In genomic region chr19:3324931-3325711, GRCm38 (mm10) we compare ENCODE assay signal across 8 mouse cellular contexts. TPM values are rescaled to one million over a fixed set of nuclear protein-coding genes. Genes with fewer than 3 reads are reported as not detected.
DNase-seq lines count a peak whose midpoint lies in the region; ATAC-seq and TF ChIP-seq lines count a peak whose summit lies in the region.

No protein-coding gene starts in this region.

- peaks cover 44% of the 10 kb centered on the region for H3K4me1 ChIP-seq in embryonic facial prominence, embryonic 10.5 days
- peaks cover 21% of the 10 kb centered on the region for H3K4me1 ChIP-seq in limb, embryonic 14.5 days (ENCODE audit: control insufficient read depth, insufficient read depth, low read length)
- peaks cover 32% of the 10 kb centered on the region for H3K4me1 ChIP-seq in midbrain, embryonic 16.5 days (ENCODE audit: control insufficient read depth, insufficient read depth, low read length)

- H3K4me2 ChIP-seq in limb, embryonic 14.5 days (replicated peaks; ENCODE audit: low read depth, low read length, severe bottlenecking) = peak overlapping the region; percentile 99
- H3K4me2 ChIP-seq in midbrain, embryonic 16.5 days (ENCODE audit: low read length) = peak overlapping the region; percentile 89

- WGBS in embryonic facial prominence, embryonic 10.5 days = under 1% methylated on average over 59 of the region's 59 CpGs
- WGBS in limb, embryonic 14.5 days = under 1% methylated on average over 59 of the region's 59 CpGs
- under 1% methylated on average over 59 of the region's 59 CpGs for WGBS in midbrain, embryonic 16.5 days

- TF ChIP-seq POLR2A in limb, embryonic 14.5 days (IDR thresholded peaks at IDR 0.05; ENCODE audit: borderline replicate concordance, extremely low read depth, insufficient read depth, insufficient read length) = peak; percentile 48; the same call in 1 of the 2 replicates

- H3K9me3 ChIP-seq in embryonic facial prominence, embryonic 10.5 days = no peaks in the 10 kb centered on the region
- no peaks in the 10 kb centered on the region for H3K9me3 ChIP-seq in limb, embryonic 14.5 days (ENCODE audit: control insufficient read depth, low read length)
- H3K9me3 ChIP-seq in midbrain, embryonic 16.5 days (replicated peaks; ENCODE audit: control insufficient read depth, low read length, poor library complexity, severe bottlenecking) = no peaks in the 10 kb centered on the region

- DNase-seq in left cerebral cortex, adult 18-20 months (ENCODE audit: low spot score in 2 of 2) = peak; percentile 46 to 69
- no peak for DNase-seq in left cerebral cortex, adult 11 months (ENCODE audit: low spot score)
- peak; percentile 93 for DNase-seq in embryonic facial prominence, embryonic 10.5 days (ENCODE audit: low spot score)
- peak; percentile 100 for DNase-seq in heart, adult 11 months
- peak; percentile 95 for DNase-seq in kidney, adult 18-20 months
- DNase-seq in limb, embryonic 14.5 days (ENCODE audit: low spot score) = peak; percentile 95
- DNase-seq in spleen, postnatal 10 days (ENCODE audit: low spot score in 2 of 2) = peak; percentile 90 to 96

- H3K36me3 ChIP-seq in embryonic facial prominence, embryonic 10.5 days (replicated peaks) = no peaks in the 10 kb centered on the region
- H3K36me3 ChIP-seq in limb, embryonic 14.5 days (ENCODE audit: control insufficient read depth, insufficient read depth, low read length) = no peaks in the 10 kb centered on the region
- H3K36me3 ChIP-seq in midbrain, embryonic 16.5 days (ENCODE audit: control insufficient read depth, insufficient read depth, low read length) = no peaks in the 10 kb centered on the region

- peak; percentile 85 for ATAC-seq in limb, embryonic 14.5 days (ENCODE audit: low FRiP score, low read depth)
- ATAC-seq in midbrain, embryonic 16.5 days = peak; percentile 61

- H3K9ac ChIP-seq in limb, embryonic 14.5 days (ENCODE audit: low read depth, low read length, severe bottlenecking) = peak overlapping the region; percentile 63
- H3K9ac ChIP-seq in midbrain, embryonic 16.5 days (ENCODE audit: low read depth, low read length) = peak overlapping the region; percentile 67

- H3K4me3 ChIP-seq in embryonic facial prominence, embryonic 10.5 days = peak overlapping the region; percentile 61
- H3K4me3 ChIP-seq in limb, embryonic 14.5 days (replicated peaks; ENCODE audit: low read length) = peak overlapping the region; percentile 64
- peak overlapping the region; percentile 50 for H3K4me3 ChIP-seq in midbrain, embryonic 16.5 days (ENCODE audit: low read depth, low read length)

- H3K27ac ChIP-seq in embryonic facial prominence, embryonic 10.5 days (replicated peaks) = peak overlapping the region; percentile 85
- H3K27ac ChIP-seq in limb, embryonic 14.5 days (replicated peaks; ENCODE audit: low read depth, low read length) = peak overlapping the region; percentile 87
- peak overlapping the region; percentile 85 for H3K27ac ChIP-seq in midbrain, embryonic 16.5 days (ENCODE audit: low read length)

- peaks cover 74% of the 10 kb centered on the region for H3K27me3 ChIP-seq in embryonic facial prominence, embryonic 10.5 days (replicated peaks; ENCODE audit: low read depth, poor library complexity, severe bottlenecking)
- H3K27me3 ChIP-seq in limb, embryonic 14.5 days (ENCODE audit: control insufficient read depth, insufficient read depth, low read length) = peaks cover 6% of the 10 kb centered on the region; the same call in 1 of the 2 replicates
- H3K27me3 ChIP-seq in midbrain, embryonic 16.5 days (ENCODE audit: control insufficient read depth, insufficient read depth, low read depth, low read length) = peaks cover 20% of the 10 kb centered on the region

RNA-seq across cellular contexts. Expression of gene Cpt1a, which starts 3.0 kb away (rescaled TPM):
- 10 to 100 TPM; 21.2 to 22.0 TPM for total RNA-seq in left cerebral cortex, adult 18-20 months (2021)
- polyA plus RNA-seq in embryonic facial prominence, embryonic 10.5 days (2016; fragmentation: Nextera tagmentation; extraction: Ambion mirVana) = 4.5 and 5.7 TPM in 2 replicates
- polyA plus RNA-seq in limb, embryonic 14.5 days (2012; rRNA removed) = 20.3 and 24.4 TPM in 2 replicates
- polyA plus RNA-seq in limb, embryonic 14.5 days (2014; fragmentation: Nextera tagmentation; extraction: Ambion mirVana) = 21.7 and 22.5 TPM in 2 replicates
- 14.9 and 15.1 TPM in 2 replicates for polyA plus RNA-seq in midbrain, embryonic 16.5 days (2015; fragmentation: Nextera tagmentation; extraction: Ambion mirVana)

RNA-seq across cellular contexts. Expression of gene Ighmbp2, which starts 42.3 kb away (rescaled TPM):
- total RNA-seq in left cerebral cortex, adult 18-20 months (2021) = 1 to 10 TPM; 9.4 to 9.5 TPM
- polyA plus RNA-seq in embryonic facial prominence, embryonic 10.5 days (2016; fragmentation: Nextera tagmentation; extraction: Ambion mirVana) = 12.3 and 13.8 TPM in 2 replicates
- polyA plus RNA-seq in limb, embryonic 14.5 days (2012; rRNA removed) = 9.9 and 13.5 TPM in 2 replicates
- 9.5 and 9.9 TPM in 2 replicates for polyA plus RNA-seq in limb, embryonic 14.5 days (2014; fragmentation: Nextera tagmentation; extraction: Ambion mirVana)
- 10.8 and 11.2 TPM in 2 replicates for polyA plus RNA-seq in midbrain, embryonic 16.5 days (2015; fragmentation: Nextera tagmentation; extraction: Ambion mirVana)

RNA-seq across cellular contexts. Expression of gene Mrpl21, which starts 42.4 kb away (rescaled TPM):
- 10 to 100 TPM; 52.1 to 55.8 TPM for total RNA-seq in left cerebral cortex, adult 18-20 months (2021)
- polyA plus RNA-seq in embryonic facial prominence, embryonic 10.5 days (2016; fragmentation: Nextera tagmentation; extraction: Ambion mirVana) = 143 and 148 TPM in 2 replicates
- 59.5 and 68.8 TPM in 2 replicates for polyA plus RNA-seq in limb, embryonic 14.5 days (2012; rRNA removed)
- polyA plus RNA-seq in limb, embryonic 14.5 days (2014; fragmentation: Nextera tagmentation; extraction: Ambion mirVana) = 124 and 126 TPM in 2 replicates
- 90.5 and 93.9 TPM in 2 replicates for polyA plus RNA-seq in midbrain, embryonic 16.5 days (2015; fragmentation: Nextera tagmentation; extraction: Ambion mirVana)
